ENCODE assay signal across 18 mouse cellular contexts in the genomic region with DNA sequence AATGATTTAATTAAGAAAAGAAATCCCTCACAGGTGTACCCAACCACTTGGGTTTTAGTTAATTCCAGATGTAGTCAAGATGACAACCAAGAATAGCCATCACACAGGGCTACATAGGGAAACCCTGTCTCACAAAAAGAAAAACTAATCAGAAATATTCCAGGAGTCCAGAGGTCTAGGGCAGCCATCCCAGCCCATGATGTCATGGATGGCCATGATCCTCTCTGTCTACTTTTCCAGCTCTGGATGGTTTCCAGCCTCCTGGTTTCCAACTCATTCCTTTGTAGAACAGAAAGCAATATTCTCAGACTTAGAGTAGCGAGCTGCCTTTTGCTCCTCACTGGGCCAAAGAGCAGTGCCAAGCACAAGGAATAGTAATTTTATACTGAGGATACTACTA.
DNase-seq lines count a peak whose midpoint lies in the region; ATAC-seq lines count a peak whose summit lies in the region.
"Had no signal": no experiment of that assay in that cellular context is flagged by ENCODE, and none has a peak within 500 bp of the region (broad histone marks: within the 10 kb centered on the region; RNA-seq: fewer than 3 reads in every experiment).

No protein-coding gene starts in this region.

- H3K36me3 ChIP-seq in heart, embryonic 10.5 days: no peaks in the 10 kb centered on the region
- H3K36me3 ChIP-seq in hindbrain, embryonic 13.5 days: no peaks in the 10 kb centered on the region
- no peaks in the 10 kb centered on the region for H3K36me3 ChIP-seq in neural tube, embryonic 15.5 days
- H3K36me3 ChIP-seq: embryonic facial prominence, embryonic 12.5 days; hindbrain, embryonic 10.5 days; limb, embryonic 13.5 days had no signal

- H3K27ac ChIP-seq in heart, embryonic 10.5 days: no peak overlapping the region
- no peak overlapping the region for H3K27ac ChIP-seq in hindbrain, embryonic 13.5 days
- H3K27ac ChIP-seq in neural tube, embryonic 15.5 days (replicated peaks): no peak overlapping the region
- H3K27ac ChIP-seq: embryonic facial prominence, embryonic 12.5 days; hindbrain, embryonic 10.5 days; layer of hippocampus, adult 2 months; left cerebral cortex, adult 2 months; limb, embryonic 13.5 days had no signal

- no peak overlapping the region for H3K9ac ChIP-seq in hindbrain, embryonic 13.5 days
- H3K9ac ChIP-seq in neural tube, embryonic 15.5 days (replicated peaks): no peak overlapping the region
- H3K9ac ChIP-seq: embryonic facial prominence, embryonic 12.5 days; limb, embryonic 13.5 days; lung, embryonic 14.5 days had no signal

- H3K4me2 ChIP-seq in hindbrain, embryonic 13.5 days: no peak overlapping the region
- no peak overlapping the region for H3K4me2 ChIP-seq in neural tube, embryonic 15.5 days
- H3K4me2 ChIP-seq: embryonic facial prominence, embryonic 12.5 days; limb, embryonic 13.5 days; lung, embryonic 14.5 days had no signal

- H3K9me3 ChIP-seq in heart, embryonic 10.5 days: no peaks in the 10 kb centered on the region
- H3K9me3 ChIP-seq in hindbrain, embryonic 13.5 days: no peaks in the 10 kb centered on the region
- peaks cover 3% of the 10 kb centered on the region; the same call in 1 of the 2 replicates for H3K9me3 ChIP-seq in neural tube, embryonic 15.5 days (replicated peaks)
- H3K9me3 ChIP-seq: embryonic facial prominence, embryonic 12.5 days; hindbrain, embryonic 10.5 days had no signal

- no peak overlapping the region for H3K4me3 ChIP-seq in heart, embryonic 10.5 days
- no peak overlapping the region for H3K4me3 ChIP-seq in hindbrain, embryonic 13.5 days
- H3K4me3 ChIP-seq in neural tube, embryonic 15.5 days (replicated peaks): no peak overlapping the region
- H3K4me3 ChIP-seq: embryonic facial prominence, embryonic 12.5 days; hindbrain, embryonic 10.5 days; layer of hippocampus, adult 2 months; left cerebral cortex, adult 2 months; limb, embryonic 13.5 days had no signal

- intact Hi-C loops in left cerebral cortex, postnatal 36 days (cut with DNase I): no loop called here

- peaks cover 15% of the 10 kb centered on the region for H3K4me1 ChIP-seq in heart, embryonic 10.5 days
- peaks cover 24% of the 10 kb centered on the region for H3K4me1 ChIP-seq in hindbrain, embryonic 13.5 days (replicated peaks)
- H3K4me1 ChIP-seq in neural tube, embryonic 15.5 days: peaks cover 19% of the 10 kb centered on the region

- DNase-seq in heart, adult 11 months: peak; percentile 95
- no peak for DNase-seq in heart, embryonic 10.5 days (ENCODE audit: low spot score)
- DNase-seq in urinary bladder, postnatal 14 days (ENCODE audit: low spot score): peak; percentile 46
- DNase-seq in urinary bladder, postnatal 4 days (ENCODE audit: low spot score in 2 of 2): no peak
- peak; percentile 65 for DNase-seq in heart, adult 8-10 months (ENCODE audit: low spot score)
- DNase-seq in left cerebral cortex, postnatal 36 days (ENCODE audit: low spot score in 2 of 2): no peak
- DNase-seq: cerebellum, adult 18-20 months; kidney, adult 9 months had no signal

- 95% methylated on average over 1 of the region's 1 CpGs for WGBS in heart, embryonic 10.5 days
- 97% methylated on average over 1 of the region's 1 CpGs for WGBS in hindbrain, embryonic 13.5 days
- 92% methylated on average over 1 of the region's 1 CpGs for WGBS in neural tube, embryonic 15.5 days

- H3K27me3 ChIP-seq in heart, embryonic 10.5 days (ENCODE audit: insufficient read depth, poor library complexity, severe bottlenecking): peaks cover 58% of the 10 kb centered on the region
- peaks cover 16% of the 10 kb centered on the region for H3K27me3 ChIP-seq in hindbrain, embryonic 13.5 days
- peaks cover 4% of the 10 kb centered on the region; the same call in 1 of the 2 replicates for H3K27me3 ChIP-seq in neural tube, embryonic 15.5 days (replicated peaks)

- no peak for ATAC-seq in hindbrain, embryonic 13.5 days (ENCODE audit: low FRiP score)
- ATAC-seq in neural tube, embryonic 15.5 days (ENCODE audit: low FRiP score): no peak
- ATAC-seq: inflammation-experienced regulatory T-cells, adult 6 months; Patski had no signal

Comparison
In these comparisons a context has a peak if more than half of its experiments do, and no peak if none do; other contexts are left out.
1. DNase-seq: peak in heart, adult 11 months (single experiment), urinary bladder, postnatal 14 days (single experiment) and heart, adult 8-10 months (single experiment); none in heart, embryonic 10.5 days (single experiment), urinary bladder, postnatal 4 days (0 of 2) and left cerebral cortex, postnatal 36 days (0 of 2).